Mouse (Mus musculus) right cerebral cortex, adult 2 months (tissue): ENCODE measurements around the gene 3110082I17Rik.
"Not testable (repeated sequence)": the region's sequence is repeated elsewhere in the genome, so short reads cannot be mapped to it uniquely, and the experiment has no call there.

Source experiments
- DNase-seq, 2 experiments: peaks; one replicate each; pipeline ENCODE4 v3.0.0; 2021 to 2022; ENCODE audit warnings: low spot score in 2 of 2

The 3110082I17Rik gene

GRCm38 (mm10) chr5:139353496-139353895 lies 106.8 kb downstream of the 3110082I17Rik start:
- DNase-seq, result no peak

- DNase-seq, result no peak
Observed at GRCm38 (mm10) chr5:139352317-139352716, 108.0 kb downstream of the 3110082I17Rik start, which contains the start of gene Cyp2w1. Gene Cyp2w1, plus strand, starts transcription at chr5:139352617.

- no peak for DNase-seq
Observed at GRCm38 (mm10) chr5:139351628-139352027, 108.7 kb downstream of the 3110082I17Rik start.

DNA sequence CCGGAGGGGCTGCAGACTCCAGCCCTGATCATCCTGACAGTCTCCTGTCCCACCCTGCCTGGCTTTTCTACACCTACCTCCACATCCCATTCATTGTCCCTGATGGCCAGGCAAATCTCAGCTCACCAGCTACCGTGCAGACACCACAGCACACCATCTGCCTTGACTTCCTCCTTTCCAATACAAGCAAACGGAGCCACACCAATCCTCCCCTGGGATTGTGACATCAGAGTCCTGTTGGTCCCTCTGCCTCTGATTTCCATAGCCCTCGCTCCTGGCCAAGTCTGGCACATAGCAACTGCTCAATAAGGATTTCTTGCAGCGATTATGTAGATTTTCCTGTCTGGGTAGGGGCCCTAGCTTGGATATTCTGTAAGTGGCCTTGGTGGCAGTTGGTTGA lies 109.2 kb downstream of the 3110082I17Rik start, which contains the start of gene Cox19:
Cox19 (minus strand) TSS at position 285 of the 400 bp plus-strand sequence.
- DNase-seq, result no peak

DNA sequence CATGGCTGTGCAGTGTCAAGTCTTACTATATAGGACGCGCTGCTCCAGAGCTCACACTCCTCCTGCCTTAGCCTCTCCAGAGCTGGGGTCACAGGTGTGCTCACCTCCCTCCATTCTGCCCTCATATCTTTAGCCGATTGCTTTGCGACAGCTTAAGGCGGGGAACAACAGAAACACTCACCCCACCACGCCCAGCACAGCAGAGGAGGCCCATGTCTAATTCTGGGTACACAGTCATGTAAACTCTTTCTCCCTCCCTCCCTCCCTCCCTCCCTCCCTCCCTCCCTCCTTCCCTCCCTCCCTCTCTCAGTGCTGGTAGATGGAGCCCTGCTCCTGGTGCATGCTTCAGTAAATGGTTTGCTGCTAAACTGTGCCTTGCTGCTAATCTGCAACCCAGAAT lies 110.6 kb downstream of the 3110082I17Rik start:
- DNase-seq, result no peak

GRCm38 (mm10) chr5:139347225-139347624 lies 113.1 kb downstream of the 3110082I17Rik start:
- DNase-seq, result no peak

DNA sequence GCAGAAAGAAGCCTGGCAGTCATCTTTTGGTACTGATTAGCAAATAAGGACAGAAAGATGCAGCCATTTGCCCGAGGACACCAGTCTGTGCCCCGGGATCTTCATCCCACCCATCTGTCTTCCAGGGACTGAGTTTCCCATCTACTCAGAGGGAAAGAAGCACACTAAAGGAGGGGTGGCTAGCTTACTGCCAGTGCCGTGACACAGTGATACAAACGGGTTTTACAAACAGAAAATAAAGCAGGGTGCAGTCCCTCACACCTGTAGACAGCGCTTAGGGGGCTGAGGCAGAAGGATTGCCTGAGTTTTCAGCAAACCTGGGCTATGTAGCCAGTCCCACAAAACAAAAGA lies 115.0 kb downstream of the 3110082I17Rik start:
- no peak for DNase-seq

DNA sequence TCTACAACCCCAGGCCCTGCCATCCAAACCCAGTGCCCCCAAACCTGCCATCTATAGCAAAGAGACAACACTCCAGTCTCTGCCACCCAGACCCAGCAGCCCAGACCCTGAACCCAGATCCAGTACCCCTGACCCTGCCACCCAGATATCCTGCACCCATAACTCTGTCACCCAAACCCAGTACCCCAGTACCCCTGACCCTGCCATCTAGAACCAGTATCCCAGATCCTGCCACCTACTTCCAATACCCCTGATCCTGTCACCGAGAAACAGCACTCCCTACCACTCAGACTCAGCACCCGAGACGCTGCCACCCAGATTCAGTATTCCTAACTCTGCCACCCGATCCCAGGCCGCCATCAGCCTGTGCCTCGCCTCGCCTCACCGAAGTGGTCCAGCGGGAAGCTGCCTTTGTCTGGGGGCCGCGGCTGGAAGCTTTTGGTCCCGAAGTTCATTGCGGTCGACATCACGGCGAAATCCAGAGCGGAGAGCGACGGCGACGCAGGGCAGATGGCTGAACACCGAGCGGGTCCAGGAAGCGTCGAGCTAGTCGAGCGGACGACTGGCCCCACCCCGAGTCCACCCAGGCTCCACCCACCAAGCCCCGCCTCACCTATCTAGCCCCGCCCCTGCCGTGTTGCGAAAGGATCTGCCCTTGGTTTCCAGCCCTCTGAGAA lies 115.5 kb downstream of the 3110082I17Rik start:
- peak; percentile 91 to 92 for DNase-seq

DNA sequence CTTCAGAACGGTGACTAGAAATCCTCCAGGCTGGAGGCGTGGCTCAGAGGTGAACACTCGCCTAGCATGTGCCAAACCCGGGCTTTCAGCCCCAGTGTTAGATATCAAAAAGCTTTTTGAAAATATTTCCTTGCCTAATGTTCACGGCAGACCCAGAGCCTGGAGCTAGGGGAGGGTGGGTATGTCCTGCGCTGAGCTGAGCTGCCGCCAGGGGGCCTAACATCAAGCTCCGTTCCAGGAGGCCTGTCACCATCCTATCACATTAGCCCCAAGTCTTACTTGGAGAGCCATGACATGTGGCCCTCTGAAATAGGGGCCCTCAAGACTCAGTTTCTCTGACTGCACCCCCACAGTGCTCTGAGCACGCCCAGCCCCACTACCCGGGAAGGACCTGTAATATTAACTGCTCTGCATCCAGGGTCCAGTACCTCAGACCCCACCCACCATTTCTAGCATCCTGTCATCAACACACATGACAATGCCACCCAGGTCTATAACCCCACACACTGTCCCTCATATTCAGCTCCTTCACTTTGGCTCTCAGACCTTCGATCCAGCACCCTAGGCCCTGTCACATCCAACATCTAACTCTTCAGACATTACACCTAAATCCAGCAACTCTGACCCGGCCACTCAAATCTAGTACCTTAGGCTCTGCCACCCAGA lies 116.2 kb downstream of the 3110082I17Rik start:
- DNase-seq, result peak; percentile 70 to 82

GRCm38 (mm10) chr5:139338891-139339290 lies 121.4 kb downstream of the 3110082I17Rik start:
- no peak for DNase-seq

GRCm38 (mm10) chr5:139338403-139338802 lies 121.9 kb downstream of the 3110082I17Rik start:
- DNase-seq, result no peak

- no peak for DNase-seq
Observed at GRCm38 (mm10) chr5:139337826-139338370, 122.4 kb downstream of the 3110082I17Rik start.

DNA sequence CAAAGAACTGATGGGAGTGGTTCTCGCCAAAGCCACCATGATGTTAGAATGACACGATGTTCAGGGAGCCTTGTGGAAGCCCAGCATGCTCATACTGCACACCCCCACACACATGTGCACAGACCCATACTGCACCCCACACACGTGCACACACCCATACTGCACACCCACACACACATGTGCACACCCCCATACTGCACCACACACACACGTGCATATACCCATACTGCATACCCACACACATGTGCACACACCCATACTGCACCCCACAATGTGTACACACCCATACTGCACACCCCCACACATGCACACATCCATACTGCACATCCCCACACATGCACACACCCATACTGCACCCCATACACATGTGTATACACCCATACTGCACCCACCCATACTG lies 124.7 kb downstream of the 3110082I17Rik start:
- no peak for DNase-seq

DNA sequence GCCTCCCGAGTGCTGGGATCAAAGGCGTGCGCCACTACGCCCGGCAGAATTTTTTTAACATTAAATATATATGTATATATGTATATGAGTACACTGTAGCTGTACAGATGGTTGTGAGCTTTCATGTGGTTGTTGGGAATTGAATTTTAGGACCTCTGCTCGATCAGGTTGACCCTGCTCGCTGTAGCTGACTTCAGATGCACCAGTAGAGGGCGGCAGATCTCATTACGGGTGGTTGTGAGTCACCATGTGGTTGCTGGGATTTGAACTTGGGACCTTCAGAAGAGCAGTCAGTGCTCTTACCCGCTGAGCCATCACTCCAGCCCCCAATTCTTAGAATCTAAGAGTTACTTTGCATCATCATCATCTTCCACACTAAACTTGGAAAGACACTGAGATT lies 125.9 kb downstream of the 3110082I17Rik start:
- not testable (repeated sequence) for DNase-seq

- DNase-seq, result no peak
Observed at GRCm38 (mm10) chr5:139333301-139334013, 126.9 kb downstream of the 3110082I17Rik start.

- no peak for DNase-seq
Observed at GRCm38 (mm10) chr5:139332590-139333272, 127.6 kb downstream of the 3110082I17Rik start.

DNA sequence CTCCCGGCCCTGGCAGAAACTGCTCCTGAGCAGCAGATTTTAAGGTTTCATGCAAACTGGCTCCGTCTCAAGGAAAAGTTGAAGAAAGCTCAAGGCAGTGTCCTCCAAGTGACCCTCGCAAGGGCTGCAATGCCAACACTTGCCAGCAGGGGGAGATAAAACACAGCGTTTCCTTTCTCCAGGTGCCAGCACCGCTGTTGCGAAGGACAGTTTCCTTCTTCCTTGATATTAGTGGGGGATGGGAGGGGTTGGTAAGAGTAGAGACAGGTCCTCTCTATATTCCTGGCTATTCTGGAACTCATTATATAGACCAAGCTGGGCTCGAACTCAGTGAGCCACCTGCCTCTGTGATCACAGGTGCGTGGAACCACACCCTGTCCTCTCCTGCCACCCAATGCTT lies 128.6 kb downstream of the 3110082I17Rik start:
- DNase-seq, result peak; percentile 80 to 81

GRCm38 (mm10) chr5:139330766-139331165 lies 129.6 kb downstream of the 3110082I17Rik start:
- peak; percentile 13 to 40 for DNase-seq

DNA sequence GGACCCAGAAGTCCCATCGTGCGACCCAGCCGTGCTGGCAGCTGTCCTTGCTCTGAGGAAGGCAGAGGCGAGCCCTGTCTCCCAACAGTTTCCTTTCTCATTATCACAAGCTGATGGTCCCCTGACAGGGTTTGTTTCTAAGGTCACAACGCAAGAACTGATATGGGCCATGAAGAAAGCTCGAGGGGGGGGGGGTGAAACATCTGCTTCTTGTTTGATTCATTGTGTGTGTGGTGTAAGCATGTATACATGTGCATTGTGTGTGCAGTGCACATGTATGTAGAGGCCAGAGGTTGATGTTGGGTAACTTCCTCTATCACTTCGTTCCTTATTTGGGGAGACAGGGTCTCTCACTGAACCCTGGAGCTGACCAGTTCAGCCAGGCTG lies 132.7 kb downstream of the 3110082I17Rik start:
- DNase-seq, result no peak

GRCm38 (mm10) chr5:139326986-139327633 lies 133.2 kb downstream of the 3110082I17Rik start:
- DNase-seq, result no peak

DNA sequence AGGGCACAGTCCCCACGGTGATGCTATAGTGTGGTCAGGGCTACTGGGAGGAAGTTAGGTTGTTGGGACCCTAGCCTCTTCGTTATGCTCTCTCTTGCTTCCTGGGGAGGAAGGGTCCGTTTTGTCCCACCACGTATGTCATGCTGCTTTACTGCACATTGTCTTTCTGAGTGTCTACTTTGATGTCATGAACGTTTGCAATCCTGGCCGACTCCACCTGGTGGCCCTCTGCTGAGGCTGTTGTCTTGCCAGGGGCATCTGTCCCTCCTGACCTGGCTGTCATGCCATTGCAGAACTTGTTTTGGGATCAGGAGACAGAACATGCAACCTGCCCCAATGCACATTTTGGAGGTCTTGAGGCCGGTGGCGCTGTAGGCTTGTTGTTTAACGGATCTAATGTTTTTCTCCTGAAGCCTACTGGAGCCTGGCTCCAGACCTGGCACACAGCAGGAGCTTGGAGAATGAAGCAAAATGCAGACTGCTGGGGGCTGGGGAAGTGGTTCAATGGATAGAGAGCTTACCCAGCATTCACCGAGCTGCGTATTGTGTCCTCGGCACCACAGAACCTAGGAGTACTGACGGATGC lies 134.1 kb downstream of the 3110082I17Rik start:
- DNase-seq, result no peak
